Mouse (Mus musculus) inflammation-experienced regulatory T-cells, adult 6 months (primary cell): ENCODE measurements around the gene Rad1. TPM values are rescaled to one million over a fixed set of nuclear protein-coding genes. Genes with fewer than 3 reads are reported as not detected.
A peak's percentile ranks its signal among the peaks of the same experiment; 100 is the strongest.
"Not testable (repeated sequence)": the region's sequence is repeated elsewhere in the genome, so short reads cannot be mapped to it uniquely, and the experiment has no call there.

ENCODE experiments used
- ATAC-seq: one replicate; pipeline ENCODE4 v1.8.0; 2017
- polyA plus RNA-seq, 3 experiments: library from polyadenylated mRNA; unstranded; fragments of 100-300 nt; shearing (Covaris generic); gene quantifications; one replicate each; pipeline ENCODE4 v1.2.1; 2017

Gene Rad1
- polyA plus RNA-seq = 10 to 100 TPM; 26.5 to 33.0 (median 26.6) TPM

GRCm38 (mm10) chr15:10485484-10486364 is at the start of gene Rad1, which contains the start of gene Brix1:
Rad1 (plus strand) TSS chr15:10486018.
Brix1 (minus strand) TSS chr15:10485947.
- peak; percentile 97 for ATAC-seq

DNA sequence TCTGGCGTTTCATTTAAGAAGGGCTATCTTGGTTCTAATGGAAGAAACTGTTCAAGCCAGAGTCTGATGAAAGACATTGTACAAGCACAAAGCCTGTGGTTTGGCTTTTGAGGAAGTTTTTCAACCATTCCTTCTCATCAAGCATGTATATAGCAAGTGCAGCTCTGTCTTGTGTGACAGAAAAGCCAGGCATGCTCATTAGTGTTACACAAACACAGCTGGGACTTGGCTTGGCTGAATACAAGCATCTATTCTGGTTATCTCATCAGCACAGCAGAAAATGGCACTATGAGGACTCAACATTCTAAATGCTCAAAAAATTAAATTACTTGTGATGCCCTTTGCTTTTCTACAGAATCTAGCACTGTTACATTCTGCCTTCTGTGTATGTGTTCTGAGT is 48.9 kb upstream of the Rad1 start:
- ATAC-seq = no peak

GRCm38 (mm10) chr15:10439963-10440362 is 45.9 kb upstream of the Rad1 start:
- ATAC-seq = no peak

- no peak for ATAC-seq
Observed at GRCm38 (mm10) chr15:10441493-10441892, 44.3 kb upstream of the Rad1 start.

DNA sequence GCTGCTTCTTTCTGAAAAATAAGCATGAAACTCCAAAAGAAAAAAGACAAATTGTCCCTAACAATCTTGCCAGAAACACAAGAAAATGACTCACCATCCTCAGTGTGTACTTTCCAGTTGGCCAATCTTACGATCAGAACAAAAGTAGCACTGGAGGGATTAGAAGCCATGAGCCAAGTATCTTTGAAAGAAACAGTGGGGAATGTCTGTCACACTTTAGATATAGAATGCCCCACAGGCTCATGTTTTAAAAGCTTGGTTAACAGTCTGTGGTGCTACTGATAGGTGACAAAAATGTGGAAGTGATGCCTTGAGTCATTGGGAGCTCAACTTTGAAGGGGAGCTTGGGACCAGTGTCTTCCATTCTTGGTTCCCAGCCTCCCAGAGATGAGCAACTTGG is 43.5 kb upstream of the Rad1 start:
- ATAC-seq = no peak

DNA sequence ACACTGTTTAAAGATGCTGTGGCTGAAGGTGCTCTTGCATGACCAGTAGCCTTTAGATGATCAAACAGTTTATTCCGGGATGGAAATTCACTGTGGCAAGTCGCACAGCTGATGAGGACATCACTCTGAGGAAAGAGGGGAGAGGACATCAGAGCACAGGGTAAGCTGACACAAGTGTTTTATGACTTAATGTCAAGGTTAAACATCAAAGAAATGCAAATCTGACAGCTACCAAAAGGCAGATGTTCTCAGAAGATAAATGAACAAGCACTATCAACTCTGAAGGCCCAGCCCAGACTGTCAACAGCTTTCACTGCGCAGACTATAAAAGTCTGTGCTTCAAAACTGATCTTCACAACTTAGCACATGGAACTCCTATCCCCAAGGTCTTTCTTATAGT is 38.7 kb upstream of the Rad1 start:
- ATAC-seq = peak; percentile 54

GRCm38 (mm10) chr15:10460986-10461385 is 24.8 kb upstream of the Rad1 start:
- no peak for ATAC-seq

GRCm38 (mm10) chr15:10463555-10463954 is 22.3 kb upstream of the Rad1 start:
- ATAC-seq = no peak

GRCm38 (mm10) chr15:10464678-10465077 is 21.1 kb upstream of the Rad1 start:
- no peak for ATAC-seq

- no peak for ATAC-seq
Observed at GRCm38 (mm10) chr15:10468761-10469160, 17.1 kb upstream of the Rad1 start.

DNA sequence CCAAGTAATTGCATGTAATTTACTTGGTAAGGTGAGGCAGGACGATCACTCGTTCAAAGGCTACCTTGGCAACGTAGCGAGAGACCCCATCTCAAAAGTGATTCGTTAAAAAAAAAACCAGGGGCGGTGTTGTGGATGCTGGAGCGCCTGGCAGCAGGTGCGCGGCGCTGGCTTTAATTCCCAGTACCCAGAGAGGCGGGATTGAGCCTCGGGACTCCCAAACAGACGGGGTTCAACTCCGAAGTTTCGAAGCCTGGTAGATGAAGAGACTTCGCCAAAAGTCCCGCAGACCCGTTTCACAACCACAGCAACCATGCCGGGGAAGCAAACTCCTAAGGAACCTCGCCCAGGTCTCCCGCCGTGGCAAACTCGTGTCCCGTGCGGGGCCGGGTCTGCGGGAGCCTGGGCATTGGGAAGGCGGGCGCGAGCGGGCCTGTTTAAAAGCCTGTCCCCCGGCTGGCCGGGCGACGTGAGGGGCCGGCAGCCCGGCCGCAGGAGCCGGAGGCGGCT is 16.1 kb upstream of the Rad1 start:
- ATAC-seq = peak; percentile 16

DNA sequence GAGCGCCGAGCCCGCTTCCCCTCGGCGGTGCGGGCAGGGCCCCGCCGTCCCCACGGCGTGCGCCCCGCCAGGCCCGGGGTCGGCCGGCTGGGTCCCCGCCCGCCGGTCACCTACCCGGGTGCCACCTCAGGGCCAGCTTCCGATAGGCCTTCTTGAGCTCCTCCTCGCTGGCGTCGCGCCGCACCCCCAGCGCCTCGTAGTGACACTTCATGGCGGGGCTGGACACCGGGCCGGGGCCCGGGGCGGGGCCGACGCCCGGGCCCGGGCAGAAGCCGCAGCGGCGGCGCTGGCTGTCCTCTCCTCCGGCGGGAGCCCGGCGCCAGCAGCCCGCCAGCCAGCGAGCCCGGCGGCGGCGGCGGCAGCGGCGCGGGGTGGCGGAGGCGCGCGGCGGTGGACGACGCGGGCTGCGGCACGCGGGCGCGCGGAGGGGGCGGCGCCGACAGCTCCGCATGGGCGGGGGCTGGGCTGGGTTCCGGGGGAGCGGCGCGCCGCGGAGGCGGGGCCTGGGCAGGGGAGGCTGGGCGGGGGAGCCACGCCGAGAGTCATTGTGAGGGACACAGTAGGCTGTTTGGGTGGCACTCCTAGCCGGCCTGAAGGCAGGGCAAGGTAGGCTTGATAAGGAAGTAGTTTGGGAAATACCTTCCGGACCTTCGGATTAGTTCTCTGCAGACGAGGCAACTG is 15.5 kb upstream of the Rad1 start, which contains the start of gene Dnajc21:
Dnajc21 (minus strand) TSS at position 366 of the 681 bp plus-strand sequence.
- ATAC-seq = peak; percentile 85

DNA sequence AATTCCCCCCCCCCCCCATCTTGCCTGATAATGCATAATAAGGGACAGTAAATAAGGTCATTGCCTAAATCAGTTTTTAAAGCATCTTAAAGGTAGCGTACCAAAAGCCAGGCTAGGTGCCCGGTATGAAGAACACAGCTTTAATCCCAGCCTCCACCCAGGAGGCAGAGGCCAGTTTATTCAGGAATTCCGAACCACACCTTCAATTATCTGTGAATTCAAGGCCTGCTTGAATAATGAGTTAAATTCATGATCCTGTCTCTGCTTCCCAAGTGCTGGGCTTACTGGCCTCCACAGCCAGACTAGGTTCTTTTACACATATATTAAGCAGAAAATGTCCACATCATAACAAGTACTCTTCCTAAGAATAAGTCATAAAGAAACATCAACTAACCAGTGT is 14.9 kb upstream of the Rad1 start:
- no peak for ATAC-seq

- peak; percentile 29 for ATAC-seq
Observed at GRCm38 (mm10) chr15:10486365-10486839, 584 bp downstream of the Rad1 start.

DNA sequence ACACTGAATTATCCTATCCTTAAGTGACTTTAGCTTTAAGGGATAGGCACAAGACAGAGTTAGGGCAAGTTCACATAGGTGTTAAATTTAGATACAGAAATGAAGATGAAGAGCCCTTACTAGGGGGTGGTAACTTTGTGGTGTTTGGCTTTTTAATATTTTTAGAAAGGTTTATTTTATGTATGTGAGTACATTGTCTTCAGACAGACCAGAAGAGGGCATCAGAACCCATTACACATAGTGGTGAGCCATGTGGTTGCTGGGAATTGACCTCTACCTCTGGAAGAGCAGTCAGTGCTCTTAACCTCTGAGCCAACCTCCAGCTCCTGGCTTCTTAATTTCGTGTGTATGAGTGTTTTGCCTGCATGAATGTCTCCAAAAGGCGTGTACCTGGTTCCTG is 1.4 kb downstream of the Rad1 start:
- no peak for ATAC-seq

- no peak for ATAC-seq
Observed at GRCm38 (mm10) chr15:10490101-10490500, 4.3 kb downstream of the Rad1 start.

DNA sequence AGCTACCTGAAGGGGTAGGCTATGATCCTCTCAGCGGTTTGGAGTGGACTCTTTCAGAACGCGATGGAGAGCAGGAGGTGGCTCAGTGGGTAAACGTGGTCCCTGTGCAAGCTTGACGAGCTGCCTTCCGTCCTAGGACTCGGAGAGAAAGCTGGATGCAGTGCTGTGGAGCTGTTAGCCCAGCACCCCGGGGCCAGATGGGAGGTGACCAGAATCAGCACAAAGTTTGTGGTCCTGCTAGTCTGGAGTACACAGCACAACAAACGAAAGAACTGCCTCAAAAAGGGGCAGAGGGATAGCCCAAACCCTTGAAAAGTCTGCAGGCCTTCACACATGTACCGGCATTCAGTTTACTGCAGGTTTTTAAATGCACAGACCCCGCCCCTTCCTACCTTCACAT is 10.1 kb downstream of the Rad1 start:
- no peak for ATAC-seq

DNA sequence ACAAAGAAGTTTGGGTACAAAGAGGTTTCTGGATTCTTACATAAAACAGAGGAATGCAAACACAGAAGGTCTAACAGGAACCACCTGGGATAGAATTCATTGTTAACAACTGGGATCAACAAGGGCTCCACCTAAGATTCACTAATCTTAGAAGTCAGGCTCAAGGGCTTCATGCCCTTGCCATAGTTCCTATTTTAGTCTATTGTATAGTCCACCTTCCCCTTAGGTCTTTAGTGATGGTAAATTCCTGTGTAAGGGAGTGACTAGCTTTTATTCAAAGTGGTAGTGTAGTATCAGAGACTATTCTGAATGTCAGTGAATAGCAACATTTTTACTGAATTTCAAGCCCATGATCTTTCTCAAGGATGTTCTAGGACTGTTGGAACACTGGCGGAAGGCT is 10.9 kb downstream of the Rad1 start:
- ATAC-seq = not testable (repeated sequence)

GRCm38 (mm10) chr15:10499593-10499992 is 13.8 kb downstream of the Rad1 start:
- ATAC-seq = no peak

DNA sequence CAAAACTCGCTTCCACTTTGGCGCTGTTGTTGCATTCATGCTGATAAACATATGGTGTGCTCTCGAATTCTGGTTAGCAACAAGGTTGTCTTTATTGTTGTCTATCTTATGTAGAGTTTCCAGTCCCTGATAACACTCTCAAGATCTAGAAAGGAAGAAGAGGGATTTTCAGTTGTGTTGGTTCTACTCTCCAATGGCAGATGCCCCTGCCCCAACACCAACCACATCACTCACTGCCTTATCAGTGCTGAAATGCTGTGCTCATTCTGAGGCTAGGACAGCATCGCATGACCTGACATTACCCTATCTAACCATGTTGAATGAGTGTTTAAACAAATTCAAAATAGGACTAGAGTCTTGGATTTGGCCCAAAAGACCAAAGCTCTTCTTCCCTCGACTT is 14.2 kb downstream of the Rad1 start:
- ATAC-seq = no peak

GRCm38 (mm10) chr15:10500838-10501719 is 15.3 kb downstream of the Rad1 start:
- ATAC-seq = no peak

GRCm38 (mm10) chr15:10506099-10506498 is 20.3 kb downstream of the Rad1 start:
- ATAC-seq = no peak
